Mouse (Mus musculus) olfactory bulb, adult 2 months (tissue): ENCODE data around the gene Gm10401. TPM values are rescaled to one million over a fixed set of nuclear protein-coding genes. Genes with fewer than 3 reads are reported as not detected.

ENCODE experiments used
- H3K27ac ChIP-seq: fragments of 200-500 bp; 2 replicates; pipeline ENCODE4 v1.5.1; 2012; ENCODE audit warnings: low read depth, low read length; ENCODE audit not compliant: insufficient read depth
- H3K4me1 ChIP-seq: fragments of 200-500 bp; 2 replicates; pipeline ENCODE4 v1.6.1; 2012; ENCODE audit warnings: low read length; ENCODE audit not compliant: control insufficient read depth, insufficient read depth
- H3K4me3 ChIP-seq: fragments of 200-500 bp; 2 replicates; pipeline ENCODE4 v1.5.1; 2012; ENCODE audit warnings: mild to moderate bottlenecking, low read depth, low read length, moderate library complexity; ENCODE audit not compliant: insufficient read depth
- CTCF ChIP-seq: fragments of 200-500 bp; IDR thresholded peaks from 2 replicates; pipeline ENCODE4 v1.5.1; 2012; ENCODE audit warnings: low read depth, mild to moderate bottlenecking, low read length, moderate library complexity; ENCODE audit not compliant: insufficient read depth
- POLR2A ChIP-seq: fragments of 200-500 bp; IDR thresholded peaks from 2 replicates; pipeline ENCODE4 v1.6.1; 2012; ENCODE audit warnings: mild to moderate bottlenecking, low read depth, low read length, moderate library complexity; ENCODE audit not compliant: insufficient read depth
- WGBS: fragments of 180-500 bp; shearing (Covaris S2); methylation state at CpG from one replicate; pipeline ENCODE4 v1.1.7; 2018; 5-methylcytosine and 5-hydroxymethylcytosine counted together
- polyA plus RNA-seq: library from polyadenylated mRNA; stranded (reverse); fragments of >200 nt; gene quantifications from 2 replicates; pipeline ENCODE4 v1.2.4, GENCODE M21; 2012; ENCODE audit warnings: low replicate concordance; ENCODE audit not compliant: missing spikeins, insufficient read depth, insufficient read length

Gene Gm10401
- polyA plus RNA-seq, 1 experiment = not detected

DNA sequence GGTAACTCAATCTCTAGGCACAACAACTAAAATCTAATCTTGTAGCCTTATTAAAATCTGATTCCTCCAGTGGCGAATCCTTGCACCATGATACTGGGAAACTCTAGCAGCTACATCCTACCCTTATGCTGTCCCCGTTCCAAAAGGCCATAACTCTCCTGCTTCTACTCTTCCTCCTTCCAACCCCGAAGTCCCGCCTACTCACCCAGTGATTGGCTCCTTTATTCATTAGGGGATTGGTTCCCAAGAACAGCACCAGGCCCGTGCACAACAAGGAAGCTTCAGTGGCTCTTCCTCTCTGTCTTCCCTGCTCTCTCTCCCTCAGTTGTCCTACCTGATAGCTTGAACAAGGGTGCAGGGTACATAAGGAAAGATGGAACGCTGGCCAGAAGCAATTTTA, 47.3 kb downstream of the Gm10401 start:
- Histone ChIP-seq H3K4me1 (peaks cover 12% of the 10 kb centered on the region; the same call in 1 of the 2 replicates), H3K27ac (no peak overlapping the region), H3K4me3 (no peak overlapping the region)
- TF ChIP-seq CTCF (no peak), POLR2A (no peak)
- 91% methylated on average over 6 of the region's 6 CpGs for WGBS

DNA sequence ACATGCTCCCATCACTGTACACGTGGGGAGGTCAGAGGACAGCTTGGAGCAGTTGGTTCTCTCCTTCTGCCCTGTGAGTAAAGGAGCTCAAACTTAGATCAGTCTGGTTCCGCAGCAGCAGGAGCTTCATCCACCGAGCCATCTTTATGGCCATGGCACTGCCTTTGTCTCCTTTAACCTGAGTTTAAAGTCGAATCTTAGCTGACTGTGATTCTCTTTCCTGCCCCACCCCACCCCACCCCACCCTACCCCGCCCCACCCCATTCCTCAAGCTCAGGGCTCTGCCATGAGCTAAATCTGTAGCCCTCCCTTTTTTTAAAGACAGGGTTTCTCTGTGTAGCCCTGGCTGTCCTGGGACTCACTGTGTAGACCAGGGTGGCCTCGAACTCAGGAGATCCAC, 48.4 kb downstream of the Gm10401 start:
- TF ChIP-seq CTCF (no peak), POLR2A (no peak)
- 92% methylated on average over 6 of the region's 6 CpGs for WGBS
- Histone ChIP-seq H3K4me1 (peaks cover 11% of the 10 kb centered on the region), H3K4me3 (no peak overlapping the region), H3K27ac (no peak overlapping the region)

Other genes starting within 250 kb of the Gm10401 start
- gene 4930519G04Rik, start 244.6 kb downstream of the Gm10401 start, polyA plus RNA-seq = not detected in 2 replicates
- not detected in 2 replicates for gene Gm9936, start 239.6 kb downstream of the Gm10401 start, polyA plus RNA-seq
- gene Oasl2, start 201.4 kb downstream of the Gm10401 start, polyA plus RNA-seq = not detected in 2 replicates
- not detected in 2 replicates for gene Oasl1, start 175.1 kb downstream of the Gm10401 start, polyA plus RNA-seq
- gene 2210016L21Rik, start 156.1 kb downstream of the Gm10401 start, polyA plus RNA-seq = not detected in 2 replicates
- not detected in 2 replicates for gene Hnf1a, start 127.2 kb downstream of the Gm10401 start, polyA plus RNA-seq
- gene Sppl3, start 87.2 kb downstream of the Gm10401 start, polyA plus RNA-seq = not detected in 2 replicates
- gene Acads, start 21.1 kb upstream of the Gm10401 start, polyA plus RNA-seq = not detected in 2 replicates
- not detected in 2 replicates for gene Unc119b, start 36.7 kb upstream of the Gm10401 start, polyA plus RNA-seq
- gene Mlec, start 59.9 kb upstream of the Gm10401 start, polyA plus RNA-seq = 76.8 TPM in 1 of 2 replicates, not detected in the other
- not detected in 2 replicates for gene Cabp1, start 96.1 kb upstream of the Gm10401 start, polyA plus RNA-seq
- gene Pop5, start 137.5 kb upstream of the Gm10401 start, polyA plus RNA-seq = not detected in 2 replicates
- 496 TPM in 1 of 2 replicates, not detected in the other for gene Rnf10, start 174.6 kb upstream of the Gm10401 start, polyA plus RNA-seq
- gene Coq5, start 181.4 kb upstream of the Gm10401 start, polyA plus RNA-seq = not detected in 2 replicates
- gene Dynll1, start 202.7 kb upstream of the Gm10401 start, polyA plus RNA-seq = 797 TPM in 1 of 2 replicates, not detected in the other
- gene Srsf9, start 228.9 kb upstream of the Gm10401 start, polyA plus RNA-seq = not detected in 2 replicates
- gene Gatc, start 242.9 kb upstream of the Gm10401 start, polyA plus RNA-seq = not detected in 2 replicates
- gene Triap1, start 242.9 kb upstream of the Gm10401 start, polyA plus RNA-seq = not detected in 2 replicates